Mouse (Mus musculus): ENCODE measurements at regions not wholly inside any gene's neighbourhood (a gene's known extent, or its start where the extent isn't known, plus 50 kb on each side); places are given as distances from the start of the nearest gene placed in this dataset.

DNA sequence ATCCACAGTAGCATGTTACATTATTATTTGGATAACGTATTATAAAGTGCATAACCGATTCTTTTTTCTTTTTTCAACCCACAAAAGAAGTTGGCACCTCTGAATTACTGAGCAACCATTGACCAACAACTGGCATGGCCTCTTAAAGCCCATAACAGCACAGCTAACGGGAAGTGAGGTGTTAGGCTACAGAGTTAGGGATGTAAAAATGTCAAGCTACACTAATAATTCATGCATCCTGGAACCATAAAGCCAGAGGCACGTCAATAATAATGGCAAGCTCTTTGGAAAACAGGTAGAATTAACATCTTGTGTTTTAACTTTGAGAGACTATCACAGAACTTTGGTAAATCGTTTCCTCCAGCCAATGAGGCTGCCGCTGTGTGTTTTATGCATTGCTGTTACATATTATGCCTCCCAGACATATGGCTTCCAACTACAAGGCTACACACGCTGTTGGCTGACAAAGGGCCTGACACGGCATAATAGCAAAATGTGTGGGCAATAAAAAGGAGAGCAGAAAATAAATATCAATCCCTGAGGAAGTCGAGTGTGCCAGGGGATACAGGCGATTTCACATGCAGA is 89.6 kb upstream of the Dpyd start:
- Histone ChIP-seq H3K36me3 (ENCODE audit: control insufficient read depth, insufficient read depth) (no peaks in the 10 kb centered on the region), H3K4me2 (ENCODE audit: low read depth) (no peak overlapping the region), H3K79me2 (ENCODE audit: control insufficient read depth, insufficient read depth) (no peaks in the 10 kb centered on the region), H3K4me3 (no peak overlapping the region), H3K27me3 (ENCODE audit: control insufficient read depth, insufficient read depth, insufficient read length) (no peaks in the 10 kb centered on the region), H3ac (ENCODE audit: control insufficient read depth, insufficient read length) (no peak overlapping the region)
- TF ChIP-seq SRF (IDR thresholded peaks at IDR 0.05; ENCODE audit: control insufficient read depth, insufficient read length, low read depth), result no peak
- TF ChIP-seq MYOG (IDR thresholded peaks at IDR 0.05; ENCODE audit: control insufficient read depth in 1 of 3, insufficient read depth in 1 of 3, insufficient read length in 2 of 3, low read depth in 2 of 3), result no peak
- TF ChIP-seq REST (IDR thresholded peaks at IDR 0.05; ENCODE audit: insufficient read depth, insufficient read length), result no peak
- TF ChIP-seq POLR2AphosphoS2 (IDR thresholded peaks at IDR 0.05; ENCODE audit: insufficient read length, low read depth), result no peak
- TF ChIP-seq MYOD1 (IDR thresholded peaks at IDR 0.05; ENCODE audit: control insufficient read depth in 1 of 3, insufficient read length in 2 of 3, low read depth in 2 of 3), result no peak
- TF ChIP-seq MAX (IDR thresholded peaks at IDR 0.05; ENCODE audit: low read depth), result no peak
- no peak for TF ChIP-seq CEBPB (IDR thresholded peaks at IDR 0.05; ENCODE audit: insufficient read depth, poor library complexity, severe bottlenecking)
- no peak for TF ChIP-seq TCF3 (IDR thresholded peaks at IDR 0.05; ENCODE audit: insufficient read length, low read depth)
- no peak for TF ChIP-seq USF1 (IDR thresholded peaks at IDR 0.05; ENCODE audit: low read depth)
- no peak for TF ChIP-seq TCF12 (IDR thresholded peaks at IDR 0.05; ENCODE audit: insufficient read depth, poor library complexity, severe bottlenecking)
- no peak for TF ChIP-seq POLR2A (IDR thresholded peaks at IDR 0.05; ENCODE audit: insufficient read length, low read depth)
- no peak for TF ChIP-seq E2F4 (IDR thresholded peaks at IDR 0.05; ENCODE audit: insufficient read depth)

DNA sequence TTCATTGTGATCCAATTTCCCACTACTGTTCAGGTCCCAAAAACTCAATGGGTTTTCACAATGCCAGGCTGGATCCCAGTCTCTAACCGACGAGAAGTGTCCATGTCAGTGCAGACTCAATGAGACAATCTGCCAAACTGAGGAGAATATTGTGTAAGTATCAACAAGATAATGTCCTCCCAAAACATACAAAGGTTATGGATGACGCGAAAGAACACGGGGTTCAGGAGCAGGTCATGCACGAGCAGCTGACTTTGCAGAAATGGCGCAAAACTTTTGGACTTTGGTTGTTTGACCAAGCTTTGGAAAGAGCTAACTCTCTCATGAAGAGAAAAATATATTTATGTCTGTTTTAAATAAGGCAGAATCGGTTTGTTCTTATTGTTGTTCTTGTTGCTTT is 83.9 kb upstream of the Dpyd start:
- Histone ChIP-seq H3K27me3 (ENCODE audit: control insufficient read depth, insufficient read depth, insufficient read length) (no peaks in the 10 kb centered on the region), H3K36me3 (ENCODE audit: control insufficient read depth, insufficient read depth) (no peaks in the 10 kb centered on the region), H3ac (ENCODE audit: control insufficient read depth, insufficient read length) (no peak overlapping the region), H3K79me2 (ENCODE audit: control insufficient read depth, insufficient read depth) (no peaks in the 10 kb centered on the region), H3K4me2 (ENCODE audit: low read depth) (no peak overlapping the region), H3K4me3 (no peak overlapping the region)
- TF ChIP-seq POLR2AphosphoS2 (IDR thresholded peaks at IDR 0.05; ENCODE audit: insufficient read length, low read depth) (no peak), POLR2A (IDR thresholded peaks at IDR 0.05; ENCODE audit: insufficient read length, low read depth) (no peak), MYOD1 (IDR thresholded peaks at IDR 0.05; ENCODE audit: control insufficient read depth in 1 of 3, insufficient read length in 2 of 3, low read depth in 2 of 3) (no peak), TCF12 (IDR thresholded peaks at IDR 0.05; ENCODE audit: insufficient read depth, poor library complexity, severe bottlenecking) (no peak), TCF3 (IDR thresholded peaks at IDR 0.05; ENCODE audit: insufficient read length, low read depth) (no peak), CEBPB (IDR thresholded peaks at IDR 0.05; ENCODE audit: insufficient read depth, poor library complexity, severe bottlenecking) (no peak), MAX (IDR thresholded peaks at IDR 0.05; ENCODE audit: low read depth) (no peak), SRF (IDR thresholded peaks at IDR 0.05; ENCODE audit: control insufficient read depth, insufficient read length, low read depth) (no peak), E2F4 (IDR thresholded peaks at IDR 0.05; ENCODE audit: insufficient read depth) (no peak), REST (IDR thresholded peaks at IDR 0.05; ENCODE audit: insufficient read depth, insufficient read length) (no peak), USF1 (IDR thresholded peaks at IDR 0.05; ENCODE audit: low read depth) (no peak), MYOG (IDR thresholded peaks at IDR 0.05; ENCODE audit: control insufficient read depth in 1 of 3, insufficient read depth in 1 of 3, insufficient read length in 2 of 3, low read depth in 2 of 3) (no peak)

DNA sequence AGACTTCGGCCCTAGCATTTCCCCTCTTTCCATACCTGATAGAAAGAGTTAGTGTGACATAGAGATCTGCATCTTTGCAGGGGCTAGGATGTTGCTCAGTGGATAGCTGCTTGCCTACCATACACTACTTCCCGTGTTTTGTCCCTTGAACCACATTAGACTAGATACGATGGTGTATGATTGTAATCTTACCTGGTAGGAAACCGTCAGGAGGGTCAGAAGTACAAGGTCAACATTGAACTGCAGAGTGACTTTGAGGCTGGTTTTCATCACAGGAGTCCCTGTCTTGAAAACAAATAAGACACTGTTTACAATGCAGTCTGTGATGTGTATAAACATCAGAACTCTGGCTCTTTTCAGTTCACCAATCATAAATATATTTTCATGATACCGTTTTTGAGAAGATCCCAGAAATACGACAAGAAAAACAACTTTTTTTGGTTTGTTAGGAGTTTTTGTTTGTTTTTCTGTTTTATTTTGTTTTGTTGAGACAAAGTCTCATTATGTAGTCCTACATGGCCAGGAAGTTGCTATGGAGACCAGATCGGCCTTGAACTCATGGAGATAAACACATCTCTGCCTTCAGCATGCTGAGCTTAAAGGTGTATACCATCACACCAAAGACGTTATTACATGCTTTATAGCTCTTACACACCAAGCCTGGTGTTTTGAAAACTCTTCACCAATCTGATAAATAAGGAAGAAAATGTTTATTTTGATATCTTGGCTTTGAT is 81.2 kb upstream of the Dpyd start:
- Histone ChIP-seq H3K27me3 (ENCODE audit: control insufficient read depth, insufficient read depth, insufficient read length) (no peaks in the 10 kb centered on the region), H3ac (ENCODE audit: control insufficient read depth, insufficient read length) (no peak overlapping the region)
- TF ChIP-seq MYOG (IDR thresholded peaks at IDR 0.05; ENCODE audit: control insufficient read depth in 1 of 3, insufficient read depth in 1 of 3, insufficient read length in 2 of 3, low read depth in 2 of 3), result no peak
- no peak for TF ChIP-seq MYOD1 (IDR thresholded peaks at IDR 0.05; ENCODE audit: control insufficient read depth in 1 of 3, insufficient read length in 2 of 3, low read depth in 2 of 3)
- TF ChIP-seq SRF (IDR thresholded peaks at IDR 0.05; ENCODE audit: control insufficient read depth, insufficient read length, low read depth), result no peak
- TF ChIP-seq POLR2AphosphoS2 (IDR thresholded peaks at IDR 0.05; ENCODE audit: insufficient read length, low read depth), result no peak
- no peak for TF ChIP-seq REST (IDR thresholded peaks at IDR 0.05; ENCODE audit: insufficient read depth, insufficient read length)
- TF ChIP-seq POLR2A (IDR thresholded peaks at IDR 0.05; ENCODE audit: insufficient read length, low read depth), result no peak
- no peak for TF ChIP-seq TCF3 (IDR thresholded peaks at IDR 0.05; ENCODE audit: insufficient read length, low read depth)

DNA sequence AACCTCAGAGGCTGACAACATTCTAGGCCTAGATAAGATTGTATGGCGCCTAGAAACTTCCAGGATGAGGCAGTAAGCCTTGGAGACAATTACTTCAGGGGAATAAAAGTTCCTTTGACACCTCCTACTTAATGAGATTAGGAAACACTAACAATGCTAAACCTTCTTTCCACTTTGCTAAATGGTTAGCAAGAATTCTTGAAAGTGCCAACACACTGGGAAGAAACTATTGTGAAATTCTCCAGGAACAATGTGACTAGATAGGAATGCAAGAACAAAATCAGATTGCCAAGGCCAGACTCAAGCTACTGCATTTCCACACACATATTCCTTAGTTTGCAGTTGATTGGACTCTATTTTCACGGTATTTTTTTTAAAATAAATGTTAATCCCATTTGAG is 76.0 kb upstream of the Dpyd start:
- Histone ChIP-seq H3K79me2 (ENCODE audit: control insufficient read depth, insufficient read depth) (no peaks in the 10 kb centered on the region), H3ac (ENCODE audit: control insufficient read depth, insufficient read length) (no peak overlapping the region), H3K4me2 (ENCODE audit: low read depth) (no peak overlapping the region), H3K27me3 (ENCODE audit: control insufficient read depth, insufficient read depth, insufficient read length) (no peaks in the 10 kb centered on the region), H3K4me3 (no peak overlapping the region), H3K36me3 (ENCODE audit: control insufficient read depth, insufficient read depth) (no peaks in the 10 kb centered on the region)
- TF ChIP-seq POLR2A (IDR thresholded peaks at IDR 0.05; ENCODE audit: insufficient read length, low read depth) (no peak), MYOG (IDR thresholded peaks at IDR 0.05; ENCODE audit: control insufficient read depth in 1 of 3, insufficient read depth in 1 of 3, insufficient read length in 2 of 3, low read depth in 2 of 3) (no peak), SRF (IDR thresholded peaks at IDR 0.05; ENCODE audit: control insufficient read depth, insufficient read length, low read depth) (no peak), POLR2AphosphoS2 (IDR thresholded peaks at IDR 0.05; ENCODE audit: insufficient read length, low read depth) (no peak), CEBPB (IDR thresholded peaks at IDR 0.05; ENCODE audit: insufficient read depth, poor library complexity, severe bottlenecking) (no peak), MAX (IDR thresholded peaks at IDR 0.05; ENCODE audit: low read depth) (no peak), REST (IDR thresholded peaks at IDR 0.05; ENCODE audit: insufficient read depth, insufficient read length) (no peak), TCF12 (IDR thresholded peaks at IDR 0.05; ENCODE audit: insufficient read depth, poor library complexity, severe bottlenecking) (no peak), E2F4 (IDR thresholded peaks at IDR 0.05; ENCODE audit: insufficient read depth) (no peak), MYOD1 (IDR thresholded peaks at IDR 0.05; ENCODE audit: control insufficient read depth in 1 of 3, insufficient read length in 2 of 3, low read depth in 2 of 3) (no peak), USF1 (IDR thresholded peaks at IDR 0.05; ENCODE audit: low read depth) (no peak), TCF3 (IDR thresholded peaks at IDR 0.05; ENCODE audit: insufficient read length, low read depth) (no peak)

More for the DNA sequence above, 81.2 kb upstream of the Dpyd start:
- Histone ChIP-seq H3K36me3 (ENCODE audit: control insufficient read depth, insufficient read depth) (no peaks in the 10 kb centered on the region), H3K4me3 (no peak overlapping the region), H3K79me2 (ENCODE audit: control insufficient read depth, insufficient read depth) (no peaks in the 10 kb centered on the region), H3K4me2 (ENCODE audit: low read depth) (no peak overlapping the region)
